Comparison of ENCODE assay signal across 8 mouse cellular contexts in genomic region chr19:17393841-17394591, GRCm38 (mm10). TPM values are rescaled to one million over a fixed set of nuclear protein-coding genes. Genes with fewer than 3 reads are reported as not detected.
A peak's percentile ranks its signal among the peaks of the same experiment; 100 is the strongest.
DNase-seq lines count a peak whose midpoint lies in the region; ATAC-seq lines count a peak whose summit lies in the region.

Rfk (plus strand) TSS chr19:17394043.

- H3K9ac ChIP-seq in hindbrain, embryonic 12.5 days, result peak within 1 kb of the TSS; percentile 86

- ATAC-seq in hindbrain, embryonic 12.5 days (ENCODE audit: low FRiP score), result peak; percentile 98

- peaks cover 3% of the 10 kb centered on the region; the same call in 1 of the 2 replicates for H3K27me3 ChIP-seq in hindbrain, embryonic 12.5 days

- H3K36me3 ChIP-seq in hindbrain, embryonic 12.5 days, result no peaks in the 10 kb centered on the region

- H3K4me2 ChIP-seq in hindbrain, embryonic 12.5 days (replicated peaks), result peak within 1 kb of the TSS; percentile 62

- peak; percentile 96 for DNase-seq in Muller cell, postnatal 12 days (ENCODE audit: inconsistent ontology term)
- peak; percentile 91 for DNase-seq in cerebellum, adult 9-11 months
- peak; percentile 74 to 88 for DNase-seq in frontal cortex, postnatal 10 days (ENCODE audit: low spot score in 2 of 2)
- peak; percentile 82 to 86 for DNase-seq in layer of hippocampus, postnatal 25 days (ENCODE audit: extremely low spot score in 1 of 2, low spot score in 1 of 2)
- peak; percentile 93 for DNase-seq in lung, postnatal 25 days (ENCODE audit: low spot score)
- peak; percentile 94 for DNase-seq in retina, embryonic 14.5 days (ENCODE audit: low spot score)
- peak; percentile 97 for DNase-seq in thymus, postnatal 4 days

- peak within 1 kb of the TSS; percentile 92 for H3K4me3 ChIP-seq in hindbrain, embryonic 12.5 days

- no peaks in the 10 kb centered on the region for H3K9me3 ChIP-seq in hindbrain, embryonic 12.5 days (replicated peaks)

- no peaks in the 10 kb centered on the region; the same call in 1 of the 2 replicates for H3K4me1 ChIP-seq in hindbrain, embryonic 12.5 days

- under 1% methylated on average over 82 of the region's 83 CpGs for WGBS in hindbrain, embryonic 12.5 days

- H3K27ac ChIP-seq in hindbrain, embryonic 12.5 days, result peak within 1 kb of the TSS; percentile 76

RNA-seq across cellular contexts. Expression of gene Rfk, which starts in this region (rescaled TPM):
- 89.0 and 93.8 TPM in 2 replicates for polyA plus RNA-seq in hindbrain, embryonic 12.5 days (2016; fragmentation: Nextera tagmentation; extraction: Ambion mirVana)
- total RNA-seq in layer of hippocampus, postnatal 25 days (2021), result 10 to 100 TPM; 59.5 to 63.0 TPM

Comparison
In these comparisons a context has a peak if more than half of its experiments do, and no peak if none do; other contexts are left out.
1. Peak in every context shown above with its lines: DNase-seq, ATAC-seq, H3K4me3 ChIP-seq and H3K27ac ChIP-seq.